Mouse (Mus musculus) hindbrain, embryonic 11.5 days (tissue): Measurements from ENCODE around the gene Nf2. TPM values are rescaled to one million over a fixed set of nuclear protein-coding genes. Genes with fewer than 3 reads are reported as not detected.

Experiments
- ATAC-seq: fragments of 200-750 bp; cut with Nextera tagmentation; 2 replicates; pipeline ENCODE4 v1.8.0; 2017; ENCODE audit warnings: mild to moderate bottlenecking, moderate TSS enrichment, moderate library complexity; ENCODE audit not compliant: low FRiP score
- DNase-seq: peaks from one replicate; pipeline ENCODE4 v3.0.0-alpha.2; 2015; ENCODE audit warnings: low spot score
- H3K27ac ChIP-seq: fragments of 300-500 bp; sonication (generic); 2 replicates; pipeline ENCODE4 v1.5.1; 2014; ENCODE audit warnings: mild to moderate bottlenecking, low read depth, low read length
- H3K27me3 ChIP-seq: fragments of 300-500 bp; sonication (generic); 2 replicates; pipeline ENCODE4 v1.6.1; 2014; ENCODE audit warnings: mild to moderate bottlenecking, low read length, moderate library complexity, mixed read lengths; ENCODE audit not compliant: control insufficient read depth, insufficient read depth
- H3K36me3 ChIP-seq: fragments of 300-500 bp; sonication (generic); 2 replicates; pipeline ENCODE4 v1.6.1; 2014; ENCODE audit warnings: mild to moderate bottlenecking, low read length, moderate library complexity, mixed read lengths; ENCODE audit not compliant: control insufficient read depth, insufficient read depth
- H3K4me1 ChIP-seq: fragments of 300-500 bp; sonication (generic); replicated peaks from 2 replicates; pipeline ENCODE4 v1.6.1; 2014; ENCODE audit warnings: low read length, mixed read lengths; ENCODE audit not compliant: control insufficient read depth, insufficient read depth
- H3K4me2 ChIP-seq: fragments of 300-500 bp; sonication (generic); replicated peaks from 2 replicates; pipeline ENCODE4 v1.6.1; 2014; ENCODE audit warnings: mild to moderate bottlenecking, low read depth, low read length
- H3K4me3 ChIP-seq: fragments of 300-500 bp; sonication (generic); 2 replicates; pipeline ENCODE4 v1.5.1; 2014; ENCODE audit warnings: low read depth, low read length
- H3K9ac ChIP-seq: fragments of 300-500 bp; sonication (generic); 2 replicates; pipeline ENCODE4 v1.6.1; 2014; ENCODE audit warnings: low read depth, low read length
- H3K9me3 ChIP-seq: fragments of 300-500 bp; sonication (generic); 2 replicates; pipeline ENCODE4 v1.6.1; 2016; ENCODE audit warnings: low read length; ENCODE audit not compliant: control insufficient read depth
- WGBS: fragments of 180-500 bp; shearing (Covaris S2); extraction: QIAGEN DNeasy Blood & Tissue Kit; methylation state at CpG from one replicate; pipeline ENCODE4 v1.1.7; 2014; 5-methylcytosine and 5-hydroxymethylcytosine counted together
- polyA plus RNA-seq: library from polyadenylated mRNA; unstranded; fragments of >200 nt; fragmentation: Nextera tagmentation; extraction: Ambion mirVana; gene quantifications from 2 replicates; pipeline ENCODE4 v1.2.1, GENCODE M21; 2014

Gene Nf2
- polyA plus RNA-seq, 1 experiment from 2014 or later = 49.9 TPM

DNA sequence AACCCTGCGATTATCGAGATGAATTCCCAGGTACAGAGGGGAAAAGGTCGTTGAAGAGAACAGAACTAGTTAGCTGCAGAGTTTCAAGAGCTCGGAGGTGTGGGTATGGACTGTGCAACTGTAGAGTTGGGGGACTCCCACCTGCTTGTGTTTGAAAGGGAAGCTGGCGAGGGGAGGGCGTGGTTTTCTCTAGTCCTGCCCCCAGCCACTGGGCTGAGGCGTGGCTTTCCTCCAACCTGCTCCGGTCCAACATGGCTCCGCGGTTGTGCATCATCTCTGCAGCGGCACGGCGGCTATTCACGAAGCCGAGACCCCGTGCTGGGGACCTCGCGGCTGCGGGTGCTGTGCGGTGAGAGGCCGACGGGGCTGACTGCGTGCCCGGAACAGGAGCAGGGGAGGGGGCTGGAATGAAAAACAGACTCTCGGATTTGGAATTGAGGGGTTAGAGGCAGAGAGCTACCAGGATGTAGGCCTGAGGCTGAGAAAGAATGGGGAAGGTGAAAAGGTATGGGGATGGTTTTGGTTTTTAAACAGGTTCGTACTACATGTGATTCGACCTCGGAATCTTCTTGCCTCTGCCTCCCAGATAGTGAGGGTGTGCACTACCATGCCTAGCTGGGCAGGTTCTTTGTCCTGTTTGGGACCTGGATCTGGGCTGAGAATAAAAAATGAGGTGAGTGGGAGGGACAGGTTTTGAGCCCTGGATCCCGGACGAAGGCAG, 24.6 kb upstream of the Nf2 start, which contains the start of gene Nipsnap1:
Nipsnap1 (plus strand) TSS at position 197 of the 721 bp plus-strand sequence.
- ATAC-seq (peak; percentile 95), DNase-seq (peak; percentile 89)
- Histone ChIP-seq H3K4me2 (peak within 1 kb of the TSS; percentile 75), H3K9me3 (no peaks in the 10 kb centered on the region), H3K4me1 (peaks cover 5% of the 10 kb centered on the region; the same call in 1 of the 2 replicates), H3K27me3 (no peaks in the 10 kb centered on the region), H3K9ac (peak within 1 kb of the TSS; percentile 78), H3K36me3 (no peaks in the 10 kb centered on the region), H3K27ac (no peak within 1 kb of the TSS), H3K4me3 (peak within 1 kb of the TSS; percentile 60)
- 1% methylated on average over 30 of the region's 30 CpGs for WGBS

DNA sequence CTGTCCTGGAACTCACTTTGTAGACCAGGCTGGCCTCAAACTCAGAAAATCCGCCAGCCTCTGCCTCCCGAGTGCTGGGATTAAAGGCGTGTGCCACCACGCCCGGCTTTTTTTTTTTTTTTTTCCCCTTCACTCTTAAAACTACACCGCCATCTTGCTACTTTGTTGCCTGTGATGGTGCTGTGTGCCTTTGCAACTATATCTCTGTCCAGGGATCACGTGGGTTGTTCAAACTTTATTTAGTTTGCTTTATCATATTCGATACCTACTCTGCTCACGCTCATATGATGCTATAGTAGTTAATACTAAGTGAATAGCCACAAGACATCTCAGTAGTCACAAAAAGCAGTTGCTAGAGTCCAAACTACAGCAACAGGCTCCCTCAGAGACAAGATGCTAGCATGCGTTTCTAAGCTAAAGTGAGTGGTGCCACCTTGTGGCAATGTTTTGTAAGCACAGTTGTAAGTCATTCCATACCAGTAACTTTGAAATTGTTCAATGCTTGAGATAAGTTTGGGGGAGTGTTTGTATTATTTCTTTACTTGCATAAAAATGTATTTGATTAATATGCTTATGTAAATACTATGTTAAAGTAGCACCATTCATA, 16.4 kb upstream of the Nf2 start:
- Histone ChIP-seq H3K9me3 (no peaks in the 10 kb centered on the region), H3K4me2 (no peak overlapping the region), H3K4me3 (no peak overlapping the region), H3K9ac (no peak overlapping the region), H3K27ac (no peak overlapping the region), H3K4me1 (no peaks in the 10 kb centered on the region), H3K27me3 (no peaks in the 10 kb centered on the region), H3K36me3 (no peaks in the 10 kb centered on the region)
- WGBS = 35% methylated on average over 10 of the region's 10 CpGs
- ATAC-seq (no peak), DNase-seq (peak; percentile 80)

DNA sequence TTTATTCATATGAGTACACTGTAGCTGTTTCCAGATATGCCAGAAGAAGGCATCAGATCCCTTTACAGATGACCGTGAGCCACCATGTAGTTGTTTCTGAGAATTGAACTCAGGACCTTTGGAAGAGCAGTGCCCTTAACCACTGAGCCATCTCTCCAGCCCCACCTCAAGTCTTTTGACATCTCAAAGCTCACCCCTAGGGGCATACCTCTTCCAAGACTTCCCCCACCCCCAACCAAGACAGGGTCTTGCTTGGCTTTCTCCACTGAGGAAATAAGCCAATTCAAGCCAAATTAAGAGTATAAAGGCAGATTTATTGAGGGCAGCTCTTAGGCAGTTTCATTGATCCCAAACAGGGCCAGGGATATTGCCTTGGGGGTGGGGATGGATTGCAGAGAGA, 13.4 kb upstream of the Nf2 start:
- DNase-seq (no peak), ATAC-seq (no peak)
- no peak overlapping the region for H3K27ac ChIP-seq
- no peaks in the 10 kb centered on the region for H3K36me3 ChIP-seq
- H3K9me3 ChIP-seq = no peaks in the 10 kb centered on the region
- H3K4me3 ChIP-seq = no peak overlapping the region
- H3K4me1 ChIP-seq = no peaks in the 10 kb centered on the region
- 100% methylated on average over 1 of the region's 1 CpGs for WGBS
- H3K4me2 ChIP-seq = no peak overlapping the region
- H3K9ac ChIP-seq = no peak overlapping the region
- H3K27me3 ChIP-seq = no peaks in the 10 kb centered on the region

DNA sequence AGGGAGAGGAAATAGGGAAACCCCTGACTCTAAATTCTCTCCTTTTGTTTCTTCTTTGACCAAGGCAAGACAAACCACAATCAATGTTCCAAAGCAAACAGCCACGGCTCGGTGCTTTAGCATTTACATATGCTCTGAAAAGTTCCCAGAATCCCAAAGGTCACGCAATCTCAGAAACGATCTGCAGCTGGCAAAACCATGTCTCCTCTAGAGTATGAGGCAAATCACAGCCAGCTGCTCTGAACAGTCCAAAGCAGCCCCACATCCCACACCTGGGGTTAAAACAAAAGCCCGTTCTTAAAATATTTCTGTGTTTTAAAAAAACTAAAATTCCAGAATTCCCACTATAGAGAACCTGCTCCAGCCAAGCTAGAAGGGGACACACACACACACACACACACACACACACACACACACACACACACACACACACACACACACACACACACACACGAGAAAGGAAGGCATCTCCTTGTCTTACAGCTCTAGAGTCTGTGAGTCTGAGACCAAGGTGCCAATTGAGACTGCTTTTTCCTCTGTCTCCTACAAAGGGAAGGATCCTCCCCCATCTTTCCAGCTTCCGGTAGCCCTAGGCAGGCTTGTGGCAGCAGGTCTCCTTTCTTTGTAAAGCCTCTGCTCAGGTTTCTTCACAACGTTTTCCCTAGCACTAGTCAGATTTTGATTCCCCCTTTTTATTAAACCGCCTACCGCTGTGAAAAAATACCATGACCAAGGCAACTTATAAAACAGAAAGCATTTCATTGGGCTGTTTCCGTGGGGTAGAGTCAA, 12.7 kb upstream of the Nf2 start:
- no peaks in the 10 kb centered on the region for H3K9me3 ChIP-seq
- H3K27me3 ChIP-seq = no peaks in the 10 kb centered on the region
- no peaks in the 10 kb centered on the region for H3K4me1 ChIP-seq
- H3K36me3 ChIP-seq = no peaks in the 10 kb centered on the region
- no peak overlapping the region for H3K9ac ChIP-seq
- DNase-seq (no peak), ATAC-seq (no peak)
- 53% methylated on average over 11 of the region's 11 CpGs for WGBS
- H3K4me2 ChIP-seq = no peak overlapping the region
- no peak overlapping the region for H3K27ac ChIP-seq
- no peak overlapping the region for H3K4me3 ChIP-seq

DNA sequence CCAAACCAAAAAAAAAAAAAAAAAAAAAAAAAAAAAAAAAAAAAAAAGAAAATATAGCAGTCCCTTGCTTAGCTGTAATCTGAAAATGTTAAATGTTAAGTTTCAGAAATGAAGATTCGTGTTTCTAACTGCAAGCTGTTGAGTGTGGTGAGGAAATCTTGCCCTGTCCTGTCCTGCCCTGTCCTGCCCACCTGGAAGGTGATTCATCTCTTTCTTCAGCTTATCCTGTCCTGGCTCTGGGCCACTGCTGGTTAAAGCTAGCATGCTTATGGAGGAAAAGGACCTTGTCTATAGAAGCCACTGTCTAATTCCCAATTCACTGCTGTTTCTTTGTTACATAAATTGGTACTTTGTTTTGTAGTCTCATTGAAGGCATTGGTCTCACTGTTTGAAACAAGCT, 11.7 kb upstream of the Nf2 start:
- 60% methylated on average over 1 of the region's 1 CpGs for WGBS
- no peaks in the 10 kb centered on the region for H3K27me3 ChIP-seq
- H3K27ac ChIP-seq = no peak overlapping the region
- no peaks in the 10 kb centered on the region for H3K36me3 ChIP-seq
- H3K4me2 ChIP-seq = no peak overlapping the region
- DNase-seq (no peak), ATAC-seq (no peak)
- no peaks in the 10 kb centered on the region for H3K4me1 ChIP-seq
- H3K9ac ChIP-seq = no peak overlapping the region
- H3K4me3 ChIP-seq = no peak overlapping the region
- no peaks in the 10 kb centered on the region for H3K9me3 ChIP-seq

DNA sequence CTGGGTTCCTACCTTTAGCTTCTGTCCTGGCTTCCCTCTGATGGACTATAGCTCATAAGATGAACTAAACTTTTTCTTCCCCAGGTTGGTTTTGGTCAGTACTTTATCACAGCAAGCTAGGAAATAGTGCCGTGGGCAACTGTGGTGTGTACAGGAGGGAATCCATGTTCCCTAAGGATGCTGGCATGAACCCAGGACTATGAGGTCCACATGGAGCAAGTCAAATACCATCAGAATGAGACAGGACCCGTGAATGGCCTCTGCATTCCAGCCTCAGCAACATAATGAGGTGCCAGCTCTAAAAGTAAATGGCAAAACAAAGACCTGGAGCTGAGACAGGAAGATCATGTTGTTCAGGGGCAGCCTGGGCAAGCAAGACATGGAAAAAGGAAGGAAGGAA, 9.1 kb upstream of the Nf2 start:
- H3K27ac ChIP-seq = no peak overlapping the region
- DNase-seq (no peak), ATAC-seq (no peak)
- no peaks in the 10 kb centered on the region for H3K4me1 ChIP-seq
- no peaks in the 10 kb centered on the region for H3K9me3 ChIP-seq
- 66% methylated on average over 2 of the region's 2 CpGs for WGBS
- H3K27me3 ChIP-seq = no peaks in the 10 kb centered on the region
- no peak overlapping the region for H3K4me2 ChIP-seq
- no peak overlapping the region for H3K9ac ChIP-seq
- H3K4me3 ChIP-seq = no peak overlapping the region
- no peaks in the 10 kb centered on the region for H3K36me3 ChIP-seq

DNA sequence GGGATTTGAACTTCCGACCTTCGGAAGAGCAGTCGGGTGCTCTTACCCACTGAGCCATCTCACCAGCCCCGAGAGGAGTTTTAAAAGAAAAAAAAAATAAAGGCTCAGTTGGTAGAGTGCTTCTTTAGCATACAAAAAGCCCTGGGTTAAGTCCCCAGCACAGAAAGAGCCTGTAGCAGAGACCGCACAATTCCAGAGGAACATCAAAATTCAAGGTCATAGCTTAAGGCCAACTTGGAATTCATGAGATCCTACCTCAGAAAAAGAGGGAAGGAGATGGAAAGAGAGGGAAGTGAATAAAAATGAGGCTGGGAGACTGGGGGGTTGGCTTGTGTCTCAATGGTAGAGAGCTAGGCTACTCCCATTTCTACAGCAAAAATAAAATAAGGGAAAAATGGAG, 4.8 kb upstream of the Nf2 start:
- ATAC-seq (no peak), DNase-seq (no peak)
- H3K27me3 ChIP-seq = no peaks in the 10 kb centered on the region
- 96% methylated on average over 5 of the region's 5 CpGs for WGBS
- no peaks in the 10 kb centered on the region for H3K4me1 ChIP-seq
- H3K9ac ChIP-seq = no peak overlapping the region
- no peaks in the 10 kb centered on the region for H3K9me3 ChIP-seq
- H3K36me3 ChIP-seq = no peaks in the 10 kb centered on the region
- H3K27ac ChIP-seq = no peak overlapping the region
- H3K4me3 ChIP-seq = no peak overlapping the region
- no peak overlapping the region for H3K4me2 ChIP-seq

DNA sequence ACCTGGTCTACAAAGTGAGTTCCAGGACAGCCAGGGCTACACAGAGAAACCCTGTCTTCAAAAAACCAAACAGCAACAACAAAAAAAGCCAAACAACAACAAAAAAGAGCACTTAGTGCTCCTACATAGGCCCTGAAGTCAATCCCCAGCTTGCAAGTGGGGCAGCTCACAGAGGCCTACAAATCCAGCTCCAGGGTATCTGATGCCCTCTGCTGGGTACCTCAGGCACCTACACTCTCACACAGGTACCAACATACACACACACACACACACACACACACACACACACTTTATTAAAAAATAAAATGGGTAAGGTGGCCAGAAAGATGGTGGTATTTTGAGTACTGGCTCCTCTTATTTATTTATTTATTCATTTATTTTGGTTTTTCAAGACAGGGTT, 3.7 kb upstream of the Nf2 start:
- no peaks in the 10 kb centered on the region for H3K36me3 ChIP-seq
- DNase-seq (no peak), ATAC-seq (no peak)

More for the DNA sequence above, 3.7 kb upstream of the Nf2 start:
- no peak overlapping the region for H3K9ac ChIP-seq
- H3K4me1 ChIP-seq = peaks cover under 1% of the 10 kb centered on the region
- H3K4me2 ChIP-seq = no peak overlapping the region
- no peak overlapping the region for H3K27ac ChIP-seq
- no peak overlapping the region for H3K4me3 ChIP-seq
- H3K27me3 ChIP-seq = no peaks in the 10 kb centered on the region
- H3K9me3 ChIP-seq = no peaks in the 10 kb centered on the region
